Mouse (Mus musculus) embryonic facial prominence, embryonic 10.5 days (tissue): ENCODE results near the gene 2010111I01Rik. TPM values are rescaled to one million over a fixed set of nuclear protein-coding genes. Genes with fewer than 3 reads are reported as not detected.
"Not testable (repeated sequence)": the region's sequence is repeated elsewhere in the genome, so short reads cannot be mapped to it uniquely, and the experiment has no call there.

ENCODE experiments used
- DNase-seq: peaks from one replicate; pipeline ENCODE4 v3.0.0-alpha.2; 2017; ENCODE audit warnings: low spot score
- H3K27ac ChIP-seq: fragments of 300-500 bp; sonication (generic); replicated peaks from 2 replicates; pipeline ENCODE4 v1.5.1; 2016; ENCODE audit warnings: mild to moderate bottlenecking
- H3K27me3 ChIP-seq: fragments of 300-500 bp; sonication (generic); replicated peaks from 2 replicates; pipeline ENCODE4 v1.6.1; 2016; ENCODE audit warnings: low read depth, mild to moderate bottlenecking; ENCODE audit not compliant: poor library complexity, severe bottlenecking
- H3K36me3 ChIP-seq: fragments of 300-500 bp; sonication (generic); replicated peaks from 2 replicates; pipeline ENCODE4 v1.6.1; 2016; ENCODE audit warnings: mild to moderate bottlenecking, moderate library complexity
- H3K4me1 ChIP-seq: fragments of 300-500 bp; sonication (generic); 2 replicates; pipeline ENCODE4 v1.6.1; 2016
- H3K4me3 ChIP-seq: fragments of 300-500 bp; sonication (generic); 2 replicates; pipeline ENCODE4 v1.5.1; 2016; ENCODE audit warnings: mild to moderate bottlenecking, moderate library complexity
- H3K9me3 ChIP-seq: fragments of 300-500 bp; sonication (generic); 2 replicates; pipeline ENCODE4 v1.6.1; 2016; ENCODE audit warnings: mild to moderate bottlenecking
- WGBS: fragments of 180-500 bp; shearing (Covaris S2); methylation state at CpG from one replicate; pipeline ENCODE4 v1.1.7; 2016; 5-methylcytosine and 5-hydroxymethylcytosine counted together
- polyA plus RNA-seq: library from polyadenylated mRNA; unstranded; fragments of >200 nt; fragmentation: Nextera tagmentation; extraction: Ambion mirVana; gene quantifications from 2 replicates; pipeline ENCODE4 v1.2.1, GENCODE M21; 2016

Gene 2010111I01Rik
- polyA plus RNA-seq, 1 experiment from 2014 or later, result 88.8 TPM

- Histone ChIP-seq H3K27me3 (no peaks in the 10 kb centered on the region), H3K4me1 (peaks cover 11% of the 10 kb centered on the region), H3K9me3 (no peaks in the 10 kb centered on the region), H3K4me3 (no peak overlapping the region), H3K27ac (no peak overlapping the region), H3K36me3 (peaks cover 6% of the 10 kb centered on the region; the same call in 1 of the 2 replicates)
- no peak for DNase-seq
- 84% methylated on average over 2 of the region's 2 CpGs for WGBS
These were observed 378.1 kb downstream of the 2010111I01Rik start for GRCm38 (mm10) chr13:63342781-63343180.

GRCm38 (mm10) chr13:63344481-63344880 is 379.8 kb downstream of the 2010111I01Rik start:
- H3K4me3 ChIP-seq, result no peak overlapping the region
- WGBS, result 92% methylated on average over 3 of the region's 3 CpGs
- no peak overlapping the region for H3K27ac ChIP-seq
- DNase-seq, result no peak
- peaks cover 7% of the 10 kb centered on the region; the same call in 1 of the 2 replicates for H3K4me1 ChIP-seq
- H3K36me3 ChIP-seq, result peaks cover 5% of the 10 kb centered on the region; the same call in 1 of the 2 replicates
- H3K27me3 ChIP-seq, result no peaks in the 10 kb centered on the region
- H3K9me3 ChIP-seq, result no peaks in the 10 kb centered on the region

GRCm38 (mm10) chr13:63345476-63346225 is 381.0 kb downstream of the 2010111I01Rik start:
- WGBS, result 84% methylated on average over 5 of the region's 5 CpGs
- 0 out of 2 replicates have a peak, but pooled peaks cover 6% of the 10 kb centered on the region for H3K4me1 ChIP-seq
- H3K36me3 ChIP-seq, result peaks cover 4% of the 10 kb centered on the region; the same call in 1 of the 2 replicates
- H3K9me3 ChIP-seq, result no peaks in the 10 kb centered on the region
- no peak for DNase-seq
- H3K27ac ChIP-seq, result no peak overlapping the region
- no peaks in the 10 kb centered on the region for H3K27me3 ChIP-seq
- no peak overlapping the region for H3K4me3 ChIP-seq

- H3K4me3 ChIP-seq, result no peak overlapping the region
- no peaks in the 10 kb centered on the region for H3K27me3 ChIP-seq
- H3K36me3 ChIP-seq, result peaks cover 4% of the 10 kb centered on the region; the same call in 1 of the 2 replicates
- no peak for DNase-seq
- WGBS, result 87% methylated on average over 2 of the region's 2 CpGs
- H3K4me1 ChIP-seq, result peaks cover 6% of the 10 kb centered on the region; the same call in 1 of the 2 replicates
- H3K9me3 ChIP-seq, result no peaks in the 10 kb centered on the region
- no peak overlapping the region for H3K27ac ChIP-seq
These were observed 382.9 kb downstream of the 2010111I01Rik start for GRCm38 (mm10) chr13:63347639-63348038.

- no peaks in the 10 kb centered on the region for H3K9me3 ChIP-seq
- H3K4me1 ChIP-seq, result peaks cover 6% of the 10 kb centered on the region; the same call in 1 of the 2 replicates
- no peaks in the 10 kb centered on the region for H3K36me3 ChIP-seq
- H3K27ac ChIP-seq, result no peak overlapping the region
- DNase-seq, result no peak
- WGBS, result 92% methylated on average over 4 of the region's 4 CpGs
- no peak overlapping the region for H3K4me3 ChIP-seq
- no peaks in the 10 kb centered on the region for H3K27me3 ChIP-seq
These were observed 385.4 kb downstream of the 2010111I01Rik start for GRCm38 (mm10) chr13:63350076-63350475.

- not testable (repeated sequence) for H3K4me1 ChIP-seq, H3K4me3 ChIP-seq, H3K27ac ChIP-seq, DNase-seq, H3K9me3 ChIP-seq, H3K36me3 ChIP-seq, H3K27me3 ChIP-seq
- 87% methylated on average over 4 of the region's 4 CpGs for WGBS
These were observed 388.6 kb downstream of the 2010111I01Rik start for GRCm38 (mm10) chr13:63353312-63353711.

GRCm38 (mm10) chr13:63356101-63356500 is 391.4 kb downstream of the 2010111I01Rik start:
- no peaks in the 10 kb centered on the region for H3K27me3 ChIP-seq
- no peak overlapping the region for H3K27ac ChIP-seq
- no peaks in the 10 kb centered on the region for H3K36me3 ChIP-seq
- H3K9me3 ChIP-seq, result no peaks in the 10 kb centered on the region
- 93% methylated on average over 4 of the region's 4 CpGs for WGBS
- DNase-seq, result no peak
- H3K4me3 ChIP-seq, result no peak overlapping the region
- H3K4me1 ChIP-seq, result no peaks in the 10 kb centered on the region; the same call in 1 of the 2 replicates

- H3K9me3 ChIP-seq, result no peaks in the 10 kb centered on the region
- no peaks in the 10 kb centered on the region for H3K36me3 ChIP-seq
- DNase-seq, result peak; percentile 59
- no peak overlapping the region for H3K4me3 ChIP-seq
- no peak overlapping the region for H3K27ac ChIP-seq
- 38% methylated on average over 3 of the region's 3 CpGs for WGBS
- H3K4me1 ChIP-seq, result no peaks in the 10 kb centered on the region; the same call in 1 of the 2 replicates
- no peaks in the 10 kb centered on the region for H3K27me3 ChIP-seq
These were observed 391.9 kb downstream of the 2010111I01Rik start for GRCm38 (mm10) chr13:63356558-63356957.

GRCm38 (mm10) chr13:63359393-63359792 is 394.7 kb downstream of the 2010111I01Rik start:
- no peaks in the 10 kb centered on the region for H3K9me3 ChIP-seq
- no peak for DNase-seq
- no peaks in the 10 kb centered on the region for H3K36me3 ChIP-seq
- no peak overlapping the region for H3K27ac ChIP-seq
- 91% methylated on average over 4 of the region's 4 CpGs for WGBS
- no peaks in the 10 kb centered on the region for H3K27me3 ChIP-seq
- no peak overlapping the region for H3K4me3 ChIP-seq
- H3K4me1 ChIP-seq, result peaks cover 9% of the 10 kb centered on the region

- H3K27ac ChIP-seq, result no peak overlapping the region
- H3K9me3 ChIP-seq, result no peaks in the 10 kb centered on the region
- H3K4me3 ChIP-seq, result no peak overlapping the region
- H3K36me3 ChIP-seq, result no peaks in the 10 kb centered on the region
- no peak for DNase-seq
- peaks cover 9% of the 10 kb centered on the region for H3K4me1 ChIP-seq
- H3K27me3 ChIP-seq, result no peaks in the 10 kb centered on the region
- 80% methylated on average over 4 of the region's 4 CpGs for WGBS
These were observed 395.6 kb downstream of the 2010111I01Rik start for GRCm38 (mm10) chr13:63360111-63360885.

- 88% methylated on average over 3 of the region's 3 CpGs for WGBS
- no peak overlapping the region for H3K4me3 ChIP-seq
- no peak overlapping the region for H3K27ac ChIP-seq
- DNase-seq, result no peak
- peaks cover 9% of the 10 kb centered on the region for H3K4me1 ChIP-seq
- no peaks in the 10 kb centered on the region for H3K36me3 ChIP-seq
- H3K27me3 ChIP-seq, result no peaks in the 10 kb centered on the region
- H3K9me3 ChIP-seq, result no peaks in the 10 kb centered on the region
These were observed 397.1 kb downstream of the 2010111I01Rik start for GRCm38 (mm10) chr13:63361755-63362154.

- 0 out of 2 replicates have a peak, but pooled peaks cover 3% of the 10 kb centered on the region for H3K36me3 ChIP-seq
- H3K4me1 ChIP-seq, result no peaks in the 10 kb centered on the region
- no peak overlapping the region for H3K27ac ChIP-seq
- 78% methylated on average over 7 of the region's 7 CpGs for WGBS
- H3K9me3 ChIP-seq, result no peaks in the 10 kb centered on the region
- no peak overlapping the region for H3K4me3 ChIP-seq
- DNase-seq, result no peak
- H3K27me3 ChIP-seq, result no peaks in the 10 kb centered on the region
These were observed 408.9 kb downstream of the 2010111I01Rik start for GRCm38 (mm10) chr13:63373460-63374166.
